In the genomic region with DNA sequence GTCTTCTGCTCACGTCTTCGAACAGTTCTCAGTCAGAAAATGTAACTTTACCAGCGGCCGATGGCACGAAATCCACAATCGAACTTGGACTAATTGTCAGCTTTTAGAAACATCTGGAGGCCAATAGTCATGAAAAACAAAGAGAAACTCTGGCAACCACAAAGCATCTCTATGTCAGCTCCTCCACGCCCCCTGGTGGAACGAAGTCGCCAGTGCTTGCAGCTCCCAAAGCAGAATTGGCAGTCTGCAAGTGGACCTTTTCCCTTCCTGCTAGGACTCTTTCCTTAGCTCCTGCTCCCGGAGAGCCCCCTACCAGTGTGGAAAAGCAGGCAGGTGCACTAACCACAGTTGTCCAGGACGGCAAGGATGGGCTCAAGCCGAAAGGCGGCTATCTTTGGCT, we compare ENCODE assay signal across 23 mouse cellular contexts. TPM values are rescaled to one million over a fixed set of nuclear protein-coding genes. Genes with fewer than 3 reads are reported as not detected.
DNase-seq lines count a peak whose midpoint lies in the region; ATAC-seq and TF ChIP-seq lines count a peak whose summit lies in the region.
"Not testable (repeated sequence)": the region's sequence is repeated elsewhere in the genome, so short reads cannot be mapped to it uniquely, and the experiment has no call there.
"Had no signal": no experiment of that assay in that cellular context is flagged by ENCODE, and none has a peak within 500 bp of the region (broad histone marks: within the 10 kb centered on the region; RNA-seq: fewer than 3 reads in every experiment).

No protein-coding gene starts in this region.

- H3K27ac ChIP-seq in midbrain, embryonic 11.5 days (ENCODE audit: low read depth, low read length); neural tube, embryonic 12.5 days; stomach, embryonic 14.5 days (ENCODE audit: low read length): not testable (repeated sequence)

- H3K4me1 ChIP-seq in midbrain, embryonic 11.5 days (ENCODE audit: control insufficient read depth, insufficient read depth, low read length); neural tube, embryonic 12.5 days; stomach, embryonic 14.5 days (ENCODE audit: control insufficient read depth, insufficient read depth, low read length): not testable (repeated sequence)

- not testable (repeated sequence) for H3K27me3 ChIP-seq in Patski; midbrain, embryonic 11.5 days (ENCODE audit: control insufficient read depth, insufficient read depth, low read length); neural tube, embryonic 12.5 days (replicated peaks); stomach, embryonic 14.5 days (ENCODE audit: control insufficient read depth, insufficient read depth, low read length)

- peak; percentile 46 for ATAC-seq in Patski
- peak; percentile 67; the same call in 1 of the 2 replicates for ATAC-seq in erythroid progenitor cell, adult 5-6 weeks (replicated peaks; ENCODE audit: low FRiP score, poor library complexity, severe bottlenecking)
- peak; percentile 62 for ATAC-seq in granulocyte monocyte progenitor cell, adult 5-6 weeks (replicated peaks; ENCODE audit: poor library complexity, severe bottlenecking)
- ATAC-seq in inflammation-experienced regulatory T-cells, adult 6 months: peak; percentile 57
- ATAC-seq in midbrain, embryonic 11.5 days (ENCODE audit: low FRiP score): 0 out of 2 replicates have a peak, but pooled peaks have one; percentile 10
- peak; percentile 31; the same call in 1 of the 2 replicates for ATAC-seq in neural tube, embryonic 12.5 days (ENCODE audit: low FRiP score, low read depth)
- ATAC-seq in stomach, embryonic 14.5 days (ENCODE audit: insufficient number of reproducible peaks, insufficient read depth, low FRiP score, low read depth): 0 out of 2 replicates have a peak, but pooled peaks have one; percentile 29

- not testable (repeated sequence) for TF ChIP-seq CTCF in Patski (IDR thresholded peaks at IDR 0.05)

- not testable (repeated sequence) for H3K9ac ChIP-seq in midbrain, embryonic 11.5 days (ENCODE audit: low read length); neural tube, embryonic 12.5 days; stomach, embryonic 14.5 days (replicated peaks; ENCODE audit: low read depth, low read length)

- POLR2A ChIA-PET in Patski (lab: Charles Lee): not testable (repeated sequence)

- not testable (repeated sequence) for H3K4me3 ChIP-seq in midbrain, embryonic 11.5 days (ENCODE audit: low read depth, low read length); neural tube, embryonic 12.5 days; stomach, embryonic 14.5 days (ENCODE audit: low read depth, low read length)

- CTCF ChIA-PET in Patski (lab: Charles Lee): not testable (repeated sequence)

- in situ Hi-C loops in Patski (cut with MboI; ENCODE audit: low pct_unique_long_range_greater_than_20kb): not testable (repeated sequence)

- H3K36me3 ChIP-seq in midbrain, embryonic 11.5 days (ENCODE audit: control insufficient read depth, insufficient read depth, low read length); neural tube, embryonic 12.5 days; stomach, embryonic 14.5 days (ENCODE audit: control insufficient read depth, insufficient read depth, low read length): not testable (repeated sequence)

- H3K4me2 ChIP-seq in midbrain, embryonic 11.5 days; neural tube, embryonic 12.5 days (replicated peaks); stomach, embryonic 14.5 days (replicated peaks; ENCODE audit: low read depth, low read length): not testable (repeated sequence)

- not testable (repeated sequence) for H3K9me3 ChIP-seq in midbrain, embryonic 11.5 days (ENCODE audit: control insufficient read depth, low read length); neural tube, embryonic 12.5 days; stomach, embryonic 14.5 days (ENCODE audit: control insufficient read depth, low read depth, low read length)

- DNase-seq in Patski (ENCODE audit: low read depth, low spot score); midbrain, embryonic 11.5 days (ENCODE audit: low spot score, missing footprints): not testable (repeated sequence)

- WGBS in midbrain, embryonic 11.5 days: no CpG with 5 or more reads among the region's 13 CpGs
- WGBS in neural tube, embryonic 12.5 days: no CpG with 5 or more reads among the region's 13 CpGs
- no CpG with 5 or more reads among the region's 13 CpGs for WGBS in stomach, embryonic 14.5 days

RNA-seq across cellular contexts. Expression of a gene that starts 41.0 kb away (rescaled TPM):
- 0.30 TPM for polyA plus RNA-seq in Patski (2021)
- 33.5 and 35.0 TPM in 2 replicates for total RNA-seq in erythroid progenitor cell, adult 5-6 weeks (2015; ENCODE audit: low replicate concordance)
- total RNA-seq in erythroid progenitor cell, adult 5-6 weeks (2017; ENCODE audit: low replicate concordance): 10.9 and 11.7 TPM in 2 replicates
- 63.0 and 68.6 TPM in 2 replicates for total RNA-seq in granulocyte monocyte progenitor cell, adult 5-6 weeks (2014; fragmentation: Nextera tagmentation)
- 31.0 and 37.9 TPM in 2 replicates for total RNA-seq in granulocyte monocyte progenitor cell, adult 5-6 weeks (2017)
- polyA plus RNA-seq in inflammation-experienced regulatory T-cells, adult 6 months (2017; shearing (Covaris generic)): under 1 TPM in 2 of 3 experiments, not detected in 1; 0.21 to 0.87 TPM
- polyA plus RNA-seq in midbrain, embryonic 11.5 days (2014; fragmentation: Nextera tagmentation; extraction: Ambion mirVana): not detected in 2 replicates
- not detected in 2 replicates for polyA plus RNA-seq in neural tube, embryonic 12.5 days (2016; fragmentation: Nextera tagmentation; extraction: Ambion mirVana)
- polyA plus RNA-seq in stomach, embryonic 14.5 days (2014; fragmentation: Nextera tagmentation; extraction: Ambion mirVana): not detected in 2 replicates
- total RNA-seq: ES-E14; forebrain, postnatal 0 days; hindbrain, postnatal 0 days had no signal
- polyA plus RNA-seq: embryonic facial prominence, embryonic 13.5 days; forebrain, embryonic 10.5 days; forebrain, postnatal 0 days; heart, embryonic 12.5 days; hindbrain, embryonic 11.5 days had no signal

RNA-seq across cellular contexts. Expression of a gene that starts 47.1 kb away (rescaled TPM):
- polyA plus RNA-seq in Patski (2021): 0.27 TPM
- not detected in 2 replicates for total RNA-seq in erythroid progenitor cell, adult 5-6 weeks (2015; ENCODE audit: low replicate concordance)
- total RNA-seq in erythroid progenitor cell, adult 5-6 weeks (2017; ENCODE audit: low replicate concordance): not detected in 2 replicates
- total RNA-seq in granulocyte monocyte progenitor cell, adult 5-6 weeks (2014; fragmentation: Nextera tagmentation): not detected in 2 replicates
- not detected in 2 replicates for total RNA-seq in granulocyte monocyte progenitor cell, adult 5-6 weeks (2017)
- polyA plus RNA-seq in inflammation-experienced regulatory T-cells, adult 6 months (2017; shearing (Covaris generic)): not detected
- not detected in 2 replicates for polyA plus RNA-seq in midbrain, embryonic 11.5 days (2014; fragmentation: Nextera tagmentation; extraction: Ambion mirVana)
- not detected in 2 replicates for polyA plus RNA-seq in neural tube, embryonic 12.5 days (2016; fragmentation: Nextera tagmentation; extraction: Ambion mirVana)
- polyA plus RNA-seq in stomach, embryonic 14.5 days (2014; fragmentation: Nextera tagmentation; extraction: Ambion mirVana): not detected in 2 replicates
- total RNA-seq: adrenal gland, adult 18-20 months; adrenal gland, postnatal 14 days; forebrain, postnatal 0 days; gastrocnemius, adult 18-20 months; gastrocnemius, postnatal 14 days; heart, adult 8-10 months; heart, postnatal 25 days; hindbrain, postnatal 0 days had no signal
- polyA plus RNA-seq: embryonic facial prominence, embryonic 13.5 days; forebrain, embryonic 10.5 days; forebrain, postnatal 0 days; gonadal fat pad, adult 2 months; heart, embryonic 12.5 days; heart, embryonic 16.5 days; hindbrain, embryonic 11.5 days; hindbrain, postnatal 0 days; intestine, embryonic 15.5 days had no signal

Comparison
In these comparisons a context has a peak if more than half of its experiments do, and no peak if none do; other contexts are left out.
1. ATAC-seq: peak in every context shown above with its lines; median percentile 67 in erythroid progenitor cell, adult 5-6 weeks; 62 in granulocyte monocyte progenitor cell, adult 5-6 weeks; 57 in inflammation-experienced regulatory T-cells, adult 6 months; 46 in Patski; 31 in neural tube, embryonic 12.5 days; 29 in stomach, embryonic 14.5 days; 10 in midbrain, embryonic 11.5 days.